Mouse (Mus musculus): ENCODE results near the gene Pax8. TPM values are rescaled to one million over a fixed set of nuclear protein-coding genes. Genes with fewer than 3 reads are reported as not detected.

Gene Pax8
- polyA plus RNA-seq, 1 experiment from 2014 or later: 33.0 TPM

DNA sequence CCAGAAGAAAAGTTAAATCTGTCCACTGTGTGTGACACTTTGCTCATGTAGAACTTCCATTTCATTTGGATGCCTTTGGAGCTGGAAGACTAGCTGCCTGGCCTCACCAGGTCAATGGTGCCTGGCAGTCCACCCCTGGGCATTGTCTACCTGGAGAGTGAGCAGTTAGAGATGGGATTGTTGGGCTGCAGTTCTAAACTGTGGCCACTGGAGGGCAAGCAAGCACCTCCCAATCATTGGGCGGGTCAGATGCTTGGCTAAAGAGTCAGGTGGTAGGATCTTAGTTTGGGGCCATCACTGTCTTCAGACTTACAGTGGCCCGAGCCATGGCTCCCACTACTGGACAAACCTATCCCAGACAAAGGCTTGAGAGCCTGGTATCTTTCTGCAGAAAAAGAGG lies 66.2 kb downstream of the Pax8 start:
- Histone ChIP-seq H3K4me1 (replicated peaks; ENCODE audit: control insufficient read depth, insufficient read depth, low read length) (no peaks in the 10 kb centered on the region; the same call in 1 of the 2 replicates), H3K36me3 (replicated peaks; ENCODE audit: control insufficient read depth, insufficient read depth) (no peaks in the 10 kb centered on the region), H3K27me3 (ENCODE audit: control insufficient read depth, insufficient read depth, low read length) (peaks cover 8% of the 10 kb centered on the region), H3K9me3 (ENCODE audit: control insufficient read depth, low read length) (no peaks in the 10 kb centered on the region), H3K9ac (no peak overlapping the region), H3K4me3 (replicated peaks; ENCODE audit: low read length) (no peak overlapping the region), H3K27ac (no peak overlapping the region), H3K4me2 (replicated peaks) (no peak overlapping the region)
- ATAC-seq (ENCODE audit: low FRiP score) (peak; percentile 41), DNase-seq (ENCODE audit: low spot score) (peak; percentile 85)
- 4% methylated on average over 2 of the region's 2 CpGs for WGBS

DNA sequence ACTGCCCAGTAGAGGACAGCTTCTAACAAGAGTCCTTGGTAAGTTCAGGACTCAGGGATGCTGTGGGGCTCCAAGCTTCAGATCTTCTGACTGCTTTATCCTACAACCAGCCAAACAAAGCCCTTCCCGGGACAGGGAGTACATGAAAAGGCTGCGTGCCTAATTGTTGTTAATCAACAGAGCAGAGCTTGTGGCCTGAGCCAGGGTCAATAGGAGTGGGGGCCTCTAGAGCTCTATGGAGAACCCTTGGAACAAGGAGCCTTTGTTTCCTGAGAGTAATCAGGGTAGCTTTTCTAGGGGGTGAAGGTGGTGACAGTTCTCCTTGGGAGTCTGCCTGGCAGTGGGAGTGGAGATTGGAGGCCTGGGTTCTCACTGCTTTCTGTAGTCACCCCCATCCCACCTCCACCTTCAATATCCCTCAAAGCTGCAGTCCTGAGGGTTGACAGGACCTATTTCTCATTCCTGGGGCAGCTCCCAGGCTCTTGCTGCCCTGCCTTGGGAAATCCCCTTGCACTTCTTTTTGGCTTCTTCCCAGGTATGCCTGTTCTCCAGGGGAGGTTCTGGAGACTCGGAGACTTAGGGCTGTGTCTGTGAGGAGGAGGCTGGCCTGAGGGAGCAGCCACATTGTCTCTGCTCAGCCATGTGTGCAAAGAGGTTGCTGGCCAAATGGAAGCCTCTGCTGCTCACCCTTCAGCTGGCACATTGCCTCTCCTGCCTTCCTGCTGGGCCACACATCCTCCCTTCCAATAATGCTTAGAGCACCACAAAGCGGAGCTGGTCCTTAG lies 67.5 kb downstream of the Pax8 start:
- no peaks in the 10 kb centered on the region for H3K9me3 ChIP-seq (ENCODE audit: control insufficient read depth, low read length)
- H3K4me2 ChIP-seq (replicated peaks): no peak overlapping the region
- H3K27me3 ChIP-seq (ENCODE audit: control insufficient read depth, insufficient read depth, low read length): peaks cover 9% of the 10 kb centered on the region
- H3K9ac ChIP-seq: no peak overlapping the region
- H3K4me3 ChIP-seq (replicated peaks; ENCODE audit: low read length): no peak overlapping the region
- H3K36me3 ChIP-seq (replicated peaks; ENCODE audit: control insufficient read depth, insufficient read depth): no peaks in the 10 kb centered on the region
- DNase-seq (ENCODE audit: low spot score) (peak; percentile 24), ATAC-seq (ENCODE audit: low FRiP score) (peak; percentile 40; the same call in 1 of the 2 replicates)
- no peaks in the 10 kb centered on the region; the same call in 1 of the 2 replicates for H3K4me1 ChIP-seq (replicated peaks; ENCODE audit: control insufficient read depth, insufficient read depth, low read length)
- 10% methylated on average over 4 of the region's 4 CpGs for WGBS
- H3K27ac ChIP-seq: no peak overlapping the region

DNA sequence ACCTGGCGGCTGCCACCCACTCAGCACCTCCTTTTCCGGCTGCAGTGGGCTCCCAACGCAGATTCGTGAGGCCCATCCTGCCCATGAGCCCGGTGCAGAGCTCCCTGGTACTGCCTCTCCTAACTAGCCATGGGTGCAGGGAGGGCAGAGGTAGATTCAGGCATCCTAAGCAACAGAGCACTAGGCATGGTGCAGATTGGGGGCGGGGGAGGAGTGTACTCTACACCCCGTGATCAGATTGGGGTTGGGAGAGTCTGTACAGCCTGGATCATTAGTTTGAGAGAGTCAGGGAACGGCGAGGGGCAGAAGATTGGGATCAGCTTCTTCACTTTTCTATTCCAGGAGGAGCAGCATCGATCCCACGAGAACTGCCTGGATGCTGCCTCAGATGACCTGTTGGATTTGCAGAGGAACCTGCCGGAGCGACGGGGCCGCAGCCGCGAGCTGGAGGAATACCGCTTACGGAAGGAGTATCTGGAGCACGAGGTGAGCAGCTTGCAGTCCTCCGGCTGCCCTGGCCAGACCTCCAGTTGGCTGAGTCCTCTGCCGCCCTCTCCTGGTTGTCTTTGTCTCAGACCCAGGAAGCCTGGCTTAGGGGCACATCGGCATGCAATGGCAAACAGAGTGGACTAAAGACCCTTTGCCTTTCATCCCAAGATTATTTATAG lies 69.9 kb downstream of the Pax8 start:
- WGBS: 12% methylated on average over 23 of the region's 23 CpGs
- no peaks in the 10 kb centered on the region for H3K9me3 ChIP-seq (ENCODE audit: control insufficient read depth, low read length)
- peaks cover 9% of the 10 kb centered on the region for H3K27me3 ChIP-seq (ENCODE audit: control insufficient read depth, insufficient read depth, low read length)
- peak overlapping the region; percentile 54 for H3K4me2 ChIP-seq (replicated peaks)
- no peak overlapping the region for H3K27ac ChIP-seq
- H3K9ac ChIP-seq: peak overlapping the region; percentile 28; the same call in 1 of the 2 replicates
- DNase-seq (ENCODE audit: low spot score): peak; percentile 78
- peak overlapping the region; percentile 15; the same call in 1 of the 2 replicates for H3K4me3 ChIP-seq (replicated peaks; ENCODE audit: low read length)
- H3K36me3 ChIP-seq (replicated peaks; ENCODE audit: control insufficient read depth, insufficient read depth): no peaks in the 10 kb centered on the region
- no peaks in the 10 kb centered on the region; the same call in 1 of the 2 replicates for H3K4me1 ChIP-seq (replicated peaks; ENCODE audit: control insufficient read depth, insufficient read depth, low read length)
- peak; percentile 64 for ATAC-seq (ENCODE audit: low FRiP score)

DNA sequence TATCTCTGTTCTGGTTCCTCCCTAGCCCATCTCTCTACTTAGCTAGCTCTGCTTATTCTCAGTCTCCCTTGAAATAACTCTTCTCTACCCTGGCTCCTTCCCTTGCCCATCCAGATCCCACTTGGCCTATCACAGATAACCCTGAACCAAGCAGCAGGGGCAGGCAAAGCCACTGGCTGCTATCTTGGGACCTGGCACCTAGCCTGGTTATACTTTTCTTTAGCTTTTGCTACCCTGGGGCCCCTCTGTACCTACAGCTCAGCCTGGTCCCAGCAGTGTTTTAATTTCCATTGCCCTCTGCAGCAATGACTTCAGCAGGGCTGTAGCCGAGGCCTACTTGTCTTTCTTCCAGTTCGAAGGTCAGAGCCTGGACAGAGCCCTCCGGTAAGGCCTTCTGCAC lies 74.7 kb downstream of the Pax8 start:
- 90% methylated on average over 3 of the region's 3 CpGs for WGBS
- Histone ChIP-seq H3K27me3 (ENCODE audit: control insufficient read depth, insufficient read depth, low read length) (peaks cover 9% of the 10 kb centered on the region), H3K4me2 (replicated peaks) (no peak overlapping the region)

DNA sequence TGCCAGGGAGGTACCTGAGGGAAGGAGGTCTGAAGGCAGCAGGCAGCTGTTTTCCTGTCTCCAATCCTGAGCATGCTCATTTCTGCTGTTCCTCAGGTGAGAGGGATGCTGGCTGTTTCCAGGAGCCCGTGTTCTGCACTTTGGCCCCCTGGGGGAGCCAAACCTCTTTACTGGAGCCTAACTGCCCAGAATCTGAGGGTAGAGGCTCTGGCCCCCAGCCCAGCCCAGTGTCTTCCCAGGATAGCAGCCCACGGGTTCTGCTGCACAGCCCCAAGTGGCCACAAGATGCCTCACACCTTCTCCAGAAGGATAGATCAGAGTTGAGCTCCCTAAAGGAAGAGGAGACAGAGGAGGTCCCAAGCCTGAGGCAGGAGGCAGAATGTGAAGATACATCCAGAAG lies 78.3 kb downstream of the Pax8 start:
- Histone ChIP-seq H3K4me3 (replicated peaks; ENCODE audit: low read length) (no peak overlapping the region), H3K36me3 (replicated peaks; ENCODE audit: control insufficient read depth, insufficient read depth) (no peaks in the 10 kb centered on the region), H3K4me1 (replicated peaks; ENCODE audit: control insufficient read depth, insufficient read depth, low read length) (no peaks in the 10 kb centered on the region), H3K9ac (no peak overlapping the region), H3K9me3 (ENCODE audit: control insufficient read depth, low read length) (no peaks in the 10 kb centered on the region), H3K27ac (no peak overlapping the region), H3K4me2 (replicated peaks) (no peak overlapping the region), H3K27me3 (ENCODE audit: control insufficient read depth, insufficient read depth, low read length) (no peaks in the 10 kb centered on the region)
- no peak for DNase-seq (ENCODE audit: low spot score)
- ATAC-seq (ENCODE audit: low FRiP score): no peak
- WGBS: 34% methylated on average over 2 of the region's 2 CpGs

More for the DNA sequence above, 74.7 kb downstream of the Pax8 start:
- H3K36me3 ChIP-seq (replicated peaks; ENCODE audit: control insufficient read depth, insufficient read depth): no peaks in the 10 kb centered on the region
- no peak overlapping the region for H3K4me3 ChIP-seq (replicated peaks; ENCODE audit: low read length)
- H3K9ac ChIP-seq: no peak overlapping the region
- ATAC-seq (ENCODE audit: low FRiP score): no peak
- no peak overlapping the region for H3K27ac ChIP-seq
- no peak for DNase-seq (ENCODE audit: low spot score)
- no peaks in the 10 kb centered on the region; the same call in 1 of the 2 replicates for H3K4me1 ChIP-seq (replicated peaks; ENCODE audit: control insufficient read depth, insufficient read depth, low read length)
- H3K9me3 ChIP-seq (ENCODE audit: control insufficient read depth, low read length): no peaks in the 10 kb centered on the region

DNA sequence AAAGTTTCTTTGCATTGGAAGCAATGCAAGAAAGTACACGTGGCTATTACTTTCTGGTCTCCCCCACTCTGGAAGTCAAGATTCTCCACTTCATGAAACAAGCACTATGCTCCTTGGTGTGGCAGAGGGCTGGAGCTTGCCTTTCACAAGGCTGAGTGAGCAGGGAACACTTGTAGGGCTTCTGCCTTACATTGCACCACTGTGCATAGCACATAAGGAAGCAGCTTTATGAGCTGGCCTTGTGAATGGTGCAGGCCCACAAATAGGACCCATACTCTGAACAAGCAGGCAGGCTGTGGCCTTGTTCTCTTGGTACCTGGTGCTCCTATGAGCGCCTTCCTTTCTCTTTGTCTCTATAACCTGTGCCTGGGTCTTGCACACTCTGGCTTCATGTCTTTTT lies 82.1 kb downstream of the Pax8 start:
- Histone ChIP-seq H3K27ac (no peak overlapping the region), H3K4me3 (replicated peaks; ENCODE audit: low read length) (no peak overlapping the region), H3K4me1 (replicated peaks; ENCODE audit: control insufficient read depth, insufficient read depth, low read length) (no peaks in the 10 kb centered on the region), H3K9me3 (ENCODE audit: control insufficient read depth, low read length) (no peaks in the 10 kb centered on the region), H3K27me3 (ENCODE audit: control insufficient read depth, insufficient read depth, low read length) (no peaks in the 10 kb centered on the region), H3K4me2 (replicated peaks) (no peak overlapping the region), H3K36me3 (replicated peaks; ENCODE audit: control insufficient read depth, insufficient read depth) (no peaks in the 10 kb centered on the region), H3K9ac (no peak overlapping the region)
- 82% methylated on average over 2 of the region's 2 CpGs for WGBS
- no peak for ATAC-seq (ENCODE audit: low FRiP score)
- no peak for DNase-seq (ENCODE audit: low spot score)

DNA sequence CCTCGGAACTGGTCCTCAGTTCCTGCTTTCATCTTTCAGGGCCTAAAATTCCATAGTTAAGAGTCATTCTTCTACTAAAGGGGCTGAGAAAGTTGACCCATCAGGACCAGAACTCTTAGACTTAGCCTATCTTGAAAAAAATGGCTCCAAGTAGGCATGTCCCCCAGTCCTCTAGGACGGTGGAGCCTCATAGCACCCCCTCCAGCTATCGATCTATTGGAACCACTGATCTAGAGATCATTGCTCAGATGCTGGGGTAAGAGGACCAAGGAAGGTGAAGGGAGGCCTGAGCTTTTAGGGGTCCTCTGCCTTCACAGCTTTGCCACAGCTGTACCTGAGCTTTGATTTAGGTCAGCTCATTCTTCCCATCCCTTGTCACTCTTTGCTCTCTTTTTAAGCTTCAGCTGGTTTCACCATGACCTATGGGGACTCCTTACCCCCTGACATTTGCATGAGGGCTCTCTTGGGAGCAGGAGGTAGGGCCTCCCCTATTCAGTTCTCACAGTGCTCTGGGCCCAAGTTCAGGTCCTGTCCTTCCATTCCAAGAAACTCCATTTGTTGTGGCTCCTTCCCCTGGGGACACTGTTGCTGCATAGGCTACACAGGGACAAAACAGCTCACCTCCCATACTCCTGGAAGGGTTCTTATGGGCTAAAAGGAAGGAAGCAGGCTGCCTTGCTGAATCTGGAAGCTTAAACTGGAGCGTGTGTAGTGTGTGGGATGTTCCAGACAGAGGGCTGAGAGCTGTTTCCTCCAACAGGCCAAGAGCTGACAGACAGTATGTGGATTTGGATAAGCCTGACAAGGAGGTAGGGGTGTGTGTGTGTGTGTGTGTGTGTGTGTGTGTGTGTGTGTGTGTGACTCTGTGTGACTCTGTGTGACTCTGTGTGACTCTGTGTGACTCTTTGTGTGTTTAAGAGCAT lies 87.8 kb downstream of the Pax8 start:
- Histone ChIP-seq H3K36me3 (replicated peaks; ENCODE audit: control insufficient read depth, insufficient read depth) (no peaks in the 10 kb centered on the region), H3K27ac (no peak overlapping the region), H3K9ac (no peak overlapping the region), H3K27me3 (ENCODE audit: control insufficient read depth, insufficient read depth, low read length) (no peaks in the 10 kb centered on the region), H3K9me3 (ENCODE audit: control insufficient read depth, low read length) (no peaks in the 10 kb centered on the region), H3K4me3 (replicated peaks; ENCODE audit: low read length) (no peak overlapping the region), H3K4me1 (replicated peaks; ENCODE audit: control insufficient read depth, insufficient read depth, low read length) (no peaks in the 10 kb centered on the region), H3K4me2 (replicated peaks) (no peak overlapping the region)
- WGBS: 92% methylated on average over 4 of the region's 4 CpGs
- DNase-seq (ENCODE audit: low spot score) (no peak), ATAC-seq (ENCODE audit: low FRiP score) (no peak)

DNA sequence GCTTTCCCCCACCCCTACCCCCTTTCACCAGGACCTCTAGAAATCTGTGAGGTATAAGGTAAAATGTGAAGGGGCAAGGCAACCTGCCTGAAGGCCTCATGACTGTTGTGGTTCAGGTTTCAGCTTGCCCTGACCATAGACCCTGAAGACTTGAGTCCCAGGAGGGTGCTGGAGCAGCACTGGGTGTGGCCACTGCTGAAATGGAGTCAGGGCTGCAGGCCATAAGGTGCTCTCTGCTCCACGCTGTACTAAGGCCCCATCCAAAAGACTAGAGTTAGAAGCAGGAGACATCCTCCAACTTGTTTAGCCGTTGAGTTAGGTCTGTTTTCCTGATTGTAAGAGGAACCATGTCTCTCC lies 88.5 kb downstream of the Pax8 start:
- 87% methylated on average over 2 of the region's 2 CpGs for WGBS
- no peaks in the 10 kb centered on the region for H3K4me1 ChIP-seq (replicated peaks; ENCODE audit: control insufficient read depth, insufficient read depth, low read length)
- no peaks in the 10 kb centered on the region for H3K27me3 ChIP-seq (ENCODE audit: control insufficient read depth, insufficient read depth, low read length)
- ATAC-seq (ENCODE audit: low FRiP score) (no peak), DNase-seq (ENCODE audit: low spot score) (no peak)
- H3K27ac ChIP-seq: no peak overlapping the region
- no peak overlapping the region for H3K4me3 ChIP-seq (replicated peaks; ENCODE audit: low read length)
- H3K4me2 ChIP-seq (replicated peaks): no peak overlapping the region
- H3K9me3 ChIP-seq (ENCODE audit: control insufficient read depth, low read length): no peaks in the 10 kb centered on the region
- no peaks in the 10 kb centered on the region for H3K36me3 ChIP-seq (replicated peaks; ENCODE audit: control insufficient read depth, insufficient read depth)
- no peak overlapping the region for H3K9ac ChIP-seq

Measured in hindbrain, embryonic 14.5 days (tissue).